Mouse (Mus musculus) thymus, adult 2 months (tissue): ENCODE measurements around the gene Bsph2. TPM values are rescaled to one million over a fixed set of nuclear protein-coding genes. Genes with fewer than 3 reads are reported as not detected.
A peak's percentile ranks its signal among the peaks of the same experiment; 100 is the strongest.

ENCODE experiments used
- DNase-seq: peaks from one replicate; pipeline ENCODE4 v3.0.0; 2021
- H3K27ac ChIP-seq: fragments of 200-500 bp; 2 replicates; pipeline ENCODE4 v1.5.1; 2012; ENCODE audit warnings: low read length, control low read depth; ENCODE audit not compliant: control insufficient read depth, insufficient read depth
- H3K27me3 ChIP-seq: fragments of 200-500 bp; 2 replicates; pipeline ENCODE4 v1.6.1; 2012; ENCODE audit warnings: mild to moderate bottlenecking, low read length, moderate library complexity, mixed read lengths; ENCODE audit not compliant: control insufficient read depth, insufficient read depth
- H3K36me3 ChIP-seq: fragments of 200-500 bp; 2 replicates; pipeline ENCODE4 v1.6.1; 2012; ENCODE audit warnings: mild to moderate bottlenecking, low read length, moderate library complexity; ENCODE audit not compliant: control insufficient read depth, insufficient read depth
- H3K4me1 ChIP-seq: fragments of 200-500 bp; replicated peaks from 2 replicates; pipeline ENCODE4 v1.6.1; 2012; ENCODE audit warnings: low read length; ENCODE audit not compliant: control insufficient read depth, insufficient read depth
- H3K4me3 ChIP-seq: fragments of 200-500 bp; 2 replicates; pipeline ENCODE4 v1.5.1; 2012; ENCODE audit warnings: mild to moderate bottlenecking, low read length, control low read depth, moderate library complexity; ENCODE audit not compliant: control insufficient read depth, insufficient read depth
- CTCF ChIP-seq: fragments of 200-500 bp; IDR thresholded peaks from 2 replicates; pipeline ENCODE4 v1.5.1; 2012; ENCODE audit warnings: mild to moderate bottlenecking, control low read depth, low read length, moderate library complexity, borderline replicate concordance; ENCODE audit not compliant: control insufficient read depth, poor library complexity, insufficient read depth; ENCODE audit errors: extremely low read depth
- POLR2A ChIP-seq: fragments of 200-500 bp; IDR thresholded peaks from 2 replicates; pipeline ENCODE4 v1.6.1; 2012; ENCODE audit warnings: mild to moderate bottlenecking, low read length, control low read depth, moderate library complexity; ENCODE audit not compliant: control insufficient read depth, poor library complexity, insufficient read depth; ENCODE audit errors: extremely low read depth
- WGBS: fragments of 180-500 bp; shearing (Covaris S2); methylation state at CpG from one replicate; pipeline ENCODE4 v1.1.7; 2018; 5-methylcytosine and 5-hydroxymethylcytosine counted together
- polyA plus RNA-seq: library from polyadenylated mRNA; depleted of rRNA; stranded (reverse); fragments of >200 nt; gene quantifications from 2 replicates; pipeline ENCODE4 v1.2.3, GENCODE M21; 2012; rRNA removed

The Bsph2 gene
- polyA plus RNA-seq = not detected in 2 replicates

GRCm38 (mm10) chr7:13570967-13571366, at the start of gene Bsph2:
Bsph2 (minus strand) TSS chr7:13571067.
- Histone ChIP-seq H3K27ac (no peak within 1 kb of the TSS), H3K36me3 (no peaks in the 10 kb centered on the region), H3K4me1 (no peaks in the 10 kb centered on the region), H3K27me3 (no peaks in the 10 kb centered on the region), H3K4me3 (no peak within 1 kb of the TSS)
- no peak for DNase-seq
- no peak for TF ChIP-seq CTCF
- TF ChIP-seq POLR2A = no peak

DNA sequence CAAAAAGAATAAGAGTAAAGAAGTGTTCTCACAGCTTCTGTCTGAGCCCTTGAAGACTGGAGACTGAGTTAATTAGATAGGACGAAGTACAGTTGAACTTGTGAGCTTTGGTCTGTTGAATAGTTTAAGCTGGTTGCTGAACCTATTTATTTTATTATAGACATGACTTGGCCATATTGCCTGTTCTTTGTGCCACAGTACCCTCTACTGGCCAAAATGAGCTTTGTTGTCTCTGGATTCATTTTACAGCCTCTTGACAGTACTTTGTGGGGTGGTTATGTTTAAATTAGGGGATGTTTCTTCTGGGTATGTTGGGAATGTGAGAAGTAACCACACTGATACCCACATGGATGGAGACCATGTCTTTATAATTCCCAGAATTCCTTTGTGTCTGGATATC, 59.3 kb downstream of the Bsph2 start:
- no peaks in the 10 kb centered on the region for H3K27me3 ChIP-seq
- no peaks in the 10 kb centered on the region for H3K36me3 ChIP-seq
- DNase-seq = peak; percentile 25
- H3K4me3 ChIP-seq = no peak overlapping the region
- H3K27ac ChIP-seq = no peak overlapping the region
- 49% methylated on average over 1 of the region's 1 CpGs for WGBS
- H3K4me1 ChIP-seq = no peaks in the 10 kb centered on the region
- no peak for TF ChIP-seq CTCF

Other genes starting within 250 kb of the Bsph2 start
- gene Pla2g4c, start 246.4 kb downstream of the Bsph2 start, polyA plus RNA-seq = 0.70 and 0.74 TPM in 2 replicates
- gene Cabp5, start 172.9 kb downstream of the Bsph2 start, polyA plus RNA-seq = not detected in 2 replicates
- gene Bsph1, start 120.2 kb downstream of the Bsph2 start, polyA plus RNA-seq = not detected in 2 replicates
- not detected in 2 replicates for gene Sult2a5, start 52.9 kb upstream of the Bsph2 start, polyA plus RNA-seq
- gene Sult2a2, start 162.4 kb upstream of the Bsph2 start, polyA plus RNA-seq = not detected in 2 replicates